Mouse (Mus musculus): Measurements from ENCODE around the gene Ttll12.

Ttll12 gene

DNA sequence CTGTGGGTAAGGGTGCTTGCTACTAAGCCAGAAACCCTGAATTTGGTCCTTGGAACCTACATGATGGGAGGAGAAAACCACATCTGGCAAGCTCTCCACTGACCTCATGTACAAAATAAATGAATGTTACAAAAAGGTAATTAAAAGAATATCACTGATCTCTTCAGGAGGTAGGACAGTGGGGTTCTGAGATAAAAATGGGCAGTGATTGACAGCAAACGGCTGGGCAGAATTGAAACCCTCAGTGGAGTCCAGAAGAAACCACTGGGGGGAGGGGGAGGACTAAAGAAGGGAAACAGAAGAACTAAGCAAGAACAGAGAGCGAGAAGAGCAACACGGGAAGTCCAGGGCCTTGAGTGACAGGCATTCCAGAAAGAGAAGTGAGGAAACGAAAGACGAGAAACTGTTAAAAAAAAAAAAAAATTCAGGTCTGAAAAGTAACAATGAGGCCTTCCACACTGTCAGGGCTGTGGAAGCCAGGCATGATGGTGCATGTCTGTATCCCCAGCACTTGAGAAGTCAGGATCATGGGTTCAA, 33.9 kb downstream of the Ttll12 start:
- DNase-seq, result no peak

DNA sequence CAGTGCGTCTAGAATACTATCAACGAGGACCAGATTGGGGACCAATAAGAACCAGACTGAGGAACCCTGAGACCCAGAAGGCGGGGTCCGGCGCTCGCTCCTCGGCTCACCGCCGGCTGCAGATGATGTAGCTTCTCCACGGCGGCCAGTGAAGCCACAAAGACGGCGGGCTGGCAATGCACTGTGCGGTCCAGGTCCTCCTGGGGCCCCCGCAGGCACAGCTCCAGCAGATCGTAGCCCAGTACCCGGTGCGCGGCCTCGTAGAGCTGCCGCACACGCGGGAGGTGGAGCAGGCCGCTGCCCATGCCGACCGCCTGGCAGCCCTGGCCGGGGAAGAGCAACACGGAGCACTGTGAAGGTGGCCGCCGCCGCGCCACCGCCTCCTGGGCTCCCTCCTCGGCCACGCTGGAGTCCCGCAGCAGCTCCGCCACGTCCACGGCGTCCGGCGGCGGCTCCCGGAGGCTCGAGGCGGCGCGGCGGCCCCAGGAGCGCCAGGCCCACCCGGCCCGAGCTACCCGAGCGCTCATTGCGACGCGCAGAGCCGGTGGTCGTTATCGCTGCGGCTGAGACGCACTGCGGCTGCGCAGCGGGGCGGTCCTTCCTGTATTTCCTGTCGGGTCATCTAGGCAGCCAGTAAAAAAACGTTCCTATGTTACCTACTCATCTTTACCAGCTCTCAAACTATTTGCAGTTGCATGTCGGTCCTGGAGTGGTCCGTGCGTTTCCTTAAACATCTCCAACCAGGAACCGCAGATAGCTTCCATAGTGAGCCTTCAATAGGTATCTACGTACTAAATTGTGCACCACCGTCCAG, 39.6 kb downstream of the Ttll12 start:
- peak; percentile 87 to 89 for DNase-seq

DNA sequence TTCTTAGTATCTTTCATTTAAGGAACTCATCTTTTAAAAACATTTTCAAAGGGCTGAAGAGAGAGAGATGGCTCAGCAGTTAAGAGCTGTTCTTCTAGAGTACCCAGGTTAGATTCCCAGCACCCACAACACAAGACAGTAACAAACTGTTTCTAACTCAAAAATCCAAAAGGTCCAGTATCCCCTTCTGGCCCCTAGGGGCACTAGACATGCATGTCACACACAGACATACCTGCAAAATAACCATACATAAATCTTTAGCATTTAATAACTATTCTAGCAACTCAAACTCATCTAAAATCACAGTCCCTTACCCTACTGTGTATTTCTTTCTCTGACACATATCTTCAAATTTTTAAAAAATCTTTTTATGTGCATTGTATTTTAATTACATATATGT, 41.1 kb downstream of the Ttll12 start:
- peak; percentile 18 to 31 for DNase-seq

DNA sequence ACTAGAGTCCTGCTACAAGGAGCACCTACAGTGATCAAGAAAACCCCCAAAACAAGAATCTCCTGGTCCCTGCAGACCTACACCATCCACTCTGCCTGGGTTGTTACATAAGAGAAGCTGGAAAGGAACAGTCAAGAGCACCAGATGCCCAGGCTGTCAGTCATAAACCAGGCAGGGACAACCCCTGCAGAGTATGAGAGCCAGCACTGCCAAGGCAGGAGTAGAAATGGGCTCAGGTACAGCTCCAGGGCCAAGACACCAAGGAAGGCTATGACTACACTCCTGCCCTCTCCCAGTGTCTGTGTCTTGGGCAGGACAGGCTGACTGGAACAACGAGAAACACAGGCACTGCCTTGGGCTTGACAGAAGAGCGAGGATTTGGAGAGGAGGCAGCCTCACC, 44.8 kb downstream of the Ttll12 start:
- DNase-seq, result no peak

DNA sequence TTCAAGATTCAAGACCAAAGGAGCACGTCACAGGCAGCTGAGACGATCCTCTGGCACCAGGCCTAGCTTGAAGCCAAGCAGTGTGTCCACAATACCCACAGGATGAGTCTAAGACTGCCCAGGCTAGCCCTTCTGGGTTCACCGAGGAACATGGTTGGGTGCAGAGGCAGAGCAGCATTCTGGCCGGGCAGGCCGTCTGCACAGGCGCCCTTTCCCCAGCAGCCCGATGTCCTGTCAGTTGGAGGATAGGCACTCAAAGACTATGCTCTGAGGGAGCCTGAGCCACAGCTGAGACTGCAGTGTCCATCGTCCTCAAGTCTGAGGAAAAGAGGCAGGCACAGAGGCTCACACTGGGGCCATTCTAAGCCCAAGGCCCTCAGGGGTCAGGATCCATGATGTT, 47.8 kb downstream of the Ttll12 start:
- DNase-seq, result no peak

DNA sequence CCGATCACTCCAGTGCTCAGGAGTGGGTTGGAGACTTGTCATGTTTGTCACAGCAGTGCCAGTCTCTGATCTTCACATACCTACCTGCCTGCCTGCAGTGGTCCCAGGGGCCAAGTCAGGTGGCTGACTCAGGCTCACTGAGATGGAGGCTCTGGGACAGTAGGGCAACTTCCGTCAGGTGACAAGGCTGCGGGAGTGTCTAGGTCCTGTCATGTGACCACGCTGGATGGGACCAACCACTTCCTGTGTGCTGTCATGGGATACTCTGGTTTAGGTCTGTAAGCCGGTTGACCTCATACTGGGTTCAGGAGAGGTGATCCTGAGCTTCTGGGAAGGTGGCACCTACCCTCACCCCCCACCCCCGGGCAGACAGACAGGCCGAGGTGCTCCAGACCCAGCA, 48.9 kb downstream of the Ttll12 start:
- no peak for DNase-seq

DNA sequence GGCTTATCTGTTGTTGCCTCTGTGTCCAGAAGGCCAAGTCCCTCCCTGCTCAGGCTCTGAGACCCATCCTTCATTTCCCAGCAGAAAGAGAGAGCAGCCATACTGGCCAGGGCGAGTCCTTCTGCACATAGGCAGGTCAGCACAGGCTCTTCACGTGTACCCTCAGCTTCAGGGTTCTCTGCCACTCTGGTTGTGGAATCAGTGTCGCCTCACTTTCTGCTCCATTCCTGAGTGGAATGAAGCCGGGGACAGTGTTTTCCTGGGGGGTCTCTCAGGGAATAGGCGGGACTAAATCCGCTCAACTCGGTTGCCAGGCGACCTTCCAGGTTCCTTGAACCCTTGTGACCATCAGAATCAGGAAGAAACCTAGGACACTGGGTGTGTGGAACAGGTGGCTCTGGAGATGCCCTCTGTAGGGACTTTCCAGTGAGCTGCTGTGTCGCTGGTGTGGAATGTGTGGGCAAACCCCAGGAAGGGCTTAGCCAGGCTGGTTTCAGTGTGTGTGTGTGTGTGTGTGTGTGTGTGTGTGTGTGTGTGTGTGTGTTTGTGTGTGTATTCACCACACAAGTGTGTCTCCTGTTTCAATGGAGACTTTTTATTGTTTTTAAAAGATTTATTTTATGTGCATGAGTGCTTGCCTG, 53.2 kb downstream of the Ttll12 start:
- no peak for DNase-seq

DNA sequence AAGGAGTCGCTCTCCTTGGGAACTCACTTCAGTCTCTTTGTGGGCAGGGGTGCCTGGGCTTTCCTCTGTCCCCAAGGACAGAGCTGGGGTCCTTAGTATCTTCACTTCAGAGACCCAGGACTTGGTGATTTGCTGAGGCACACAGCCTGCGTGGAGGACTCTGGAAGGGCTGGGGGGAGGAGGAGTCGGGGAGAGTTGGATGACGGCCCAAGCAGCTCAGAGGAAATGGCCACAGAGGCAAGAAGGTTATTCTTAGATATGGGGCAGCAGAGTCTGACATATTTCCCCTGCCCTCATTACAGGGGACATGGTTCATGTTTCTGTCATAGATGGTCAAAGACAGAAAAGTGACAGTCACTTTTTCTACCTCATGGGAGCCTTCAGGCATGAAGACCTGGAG, 55.1 kb downstream of the Ttll12 start:
- DNase-seq, result no peak

DNA sequence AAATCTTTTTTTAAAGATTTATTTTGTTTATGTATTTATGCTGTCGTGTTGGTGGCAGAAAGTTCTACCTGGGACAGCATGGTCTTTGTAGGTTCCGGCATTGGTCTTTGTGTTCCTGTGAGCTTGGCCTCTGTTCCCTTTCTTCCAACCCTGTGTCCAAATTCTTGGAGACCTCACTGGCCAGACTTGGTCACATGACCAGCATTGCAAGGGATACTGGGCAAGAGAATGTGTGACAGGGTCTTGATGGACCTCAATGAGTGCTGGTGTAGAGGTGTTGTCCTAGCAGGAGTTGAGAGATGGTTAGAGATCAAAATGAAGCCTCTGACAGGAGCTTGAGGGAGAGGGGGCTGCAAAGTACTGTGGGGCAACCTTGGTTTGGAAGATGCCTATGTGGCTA, 56.1 kb downstream of the Ttll12 start:
- DNase-seq, result no peak

DNA sequence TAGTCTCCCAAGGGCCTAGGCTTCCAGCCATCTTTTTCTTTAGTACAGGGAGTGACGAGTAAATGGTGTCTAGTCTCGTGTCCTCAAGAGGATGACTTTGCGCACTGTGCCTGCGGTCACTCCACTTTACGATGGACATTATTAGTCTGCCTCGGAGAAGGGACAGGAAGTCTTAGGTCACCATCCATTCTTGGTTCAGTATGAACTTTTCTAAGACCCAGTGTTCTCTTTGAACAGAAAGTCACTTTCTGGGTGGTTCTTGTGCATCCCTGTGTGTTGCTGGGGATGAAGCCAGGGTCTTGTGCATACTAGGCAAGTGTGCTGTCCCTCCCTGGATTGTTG, 59.1 kb downstream of the Ttll12 start:
- no peak for DNase-seq

DNA sequence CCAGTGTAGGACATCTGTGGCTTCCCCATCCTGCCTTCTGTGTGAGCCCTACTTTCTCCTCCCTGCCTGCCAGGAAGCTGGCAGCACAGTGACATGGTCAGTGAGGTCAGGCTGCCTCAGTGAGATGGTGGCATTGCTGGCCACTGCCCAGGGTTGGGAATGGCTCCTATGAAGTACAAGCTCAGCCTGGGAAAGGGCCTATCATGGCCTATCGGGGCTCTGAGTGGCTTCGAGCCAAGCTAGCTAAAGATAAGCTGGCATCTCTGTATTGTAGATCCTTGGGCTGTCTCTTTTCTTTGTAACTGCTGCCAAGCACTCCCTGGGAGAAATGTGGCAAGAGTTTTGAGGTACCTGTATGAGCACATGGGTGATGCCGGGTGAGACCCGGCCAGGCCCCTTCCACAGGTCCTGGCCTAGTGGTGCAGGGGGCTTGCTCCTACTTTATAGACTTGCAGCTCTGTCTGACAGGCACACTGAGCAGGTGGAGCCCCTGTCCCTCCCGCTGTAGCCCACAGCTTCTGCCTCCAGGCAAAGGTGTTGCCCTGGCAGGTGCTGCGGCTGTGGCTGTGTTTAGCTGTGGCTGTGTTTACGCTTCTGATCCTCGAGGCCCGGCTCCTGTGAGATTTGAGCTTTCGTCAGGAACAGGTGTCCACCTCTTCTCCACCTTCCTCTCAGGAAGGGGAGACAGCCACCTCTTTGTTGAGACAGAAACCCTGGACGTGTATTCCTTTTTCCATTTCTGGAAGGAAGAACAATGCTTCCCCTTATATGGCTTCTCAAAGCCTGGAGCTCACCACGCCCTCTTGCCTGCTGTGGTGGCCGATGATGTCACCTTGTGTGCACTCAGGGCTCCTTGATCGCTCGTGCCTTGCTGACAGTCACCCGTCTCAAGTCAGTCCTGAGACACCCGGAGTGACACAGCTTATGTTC, 59.7 kb downstream of the Ttll12 start:
- DNase-seq, result no peak

DNA sequence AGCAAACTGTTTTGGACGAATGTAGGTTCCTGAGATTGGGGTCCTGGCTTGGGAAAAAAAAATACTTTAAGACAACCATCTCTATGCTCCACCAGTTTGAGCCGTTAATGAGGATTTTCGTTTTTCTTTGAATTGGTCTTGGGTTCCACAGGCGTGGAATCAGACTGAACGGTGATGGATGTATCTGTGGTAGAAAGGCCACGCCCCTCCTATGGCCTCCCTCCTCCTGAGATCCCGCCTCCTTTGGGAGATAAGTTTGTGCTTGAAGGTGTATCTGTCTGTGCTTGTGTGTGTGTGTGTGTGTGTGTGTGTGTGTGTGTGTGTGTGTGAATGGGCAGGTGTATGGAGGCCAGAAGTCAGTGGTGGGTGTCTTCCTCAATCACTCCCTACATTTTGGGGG, 62.4 kb downstream of the Ttll12 start:
- no peak for DNase-seq

DNA sequence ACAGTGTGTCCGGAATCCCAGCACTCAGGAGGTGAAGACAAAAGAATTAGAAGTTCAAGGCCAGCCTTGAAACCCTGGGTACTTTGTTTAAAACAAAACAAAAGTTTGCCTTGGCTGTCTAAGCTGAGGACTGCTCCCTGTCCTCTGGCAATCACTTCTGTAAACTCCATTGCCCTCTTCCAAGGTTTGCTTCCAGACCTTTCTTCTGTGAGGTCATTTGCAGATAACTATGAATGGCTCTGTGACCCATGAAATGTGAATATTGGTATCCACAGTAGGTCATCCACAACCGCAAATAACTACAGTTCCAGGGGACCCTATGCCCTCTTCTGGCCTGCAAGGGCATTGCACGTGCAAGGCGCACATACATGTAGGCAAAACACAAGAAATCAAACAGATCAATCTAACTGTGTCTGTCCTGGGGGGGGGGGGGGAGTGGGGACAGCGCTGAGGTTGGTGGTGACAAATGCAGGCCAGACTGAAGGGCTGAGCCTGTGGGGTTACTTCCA, 62.9 kb downstream of the Ttll12 start:
- DNase-seq, result no peak

DNA sequence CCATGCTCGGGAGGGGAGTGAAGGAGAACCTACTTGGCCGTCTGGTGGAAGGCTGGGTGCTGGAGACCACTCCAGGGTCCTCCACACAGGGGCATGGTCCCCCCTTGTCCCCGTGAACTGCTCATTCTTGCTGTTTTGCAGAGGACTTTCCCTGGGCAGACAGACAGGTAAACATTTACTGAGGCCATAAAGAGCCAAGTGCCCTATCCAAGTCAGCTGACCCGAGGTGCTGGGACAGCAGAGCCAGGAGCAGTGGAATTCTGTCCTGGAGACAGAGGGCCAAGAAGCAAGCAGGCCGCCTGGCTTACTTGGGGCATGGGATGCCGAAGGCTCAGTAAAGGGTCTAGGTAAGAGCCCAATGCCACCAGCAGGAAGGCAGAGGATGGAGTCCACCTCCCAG, 64.3 kb downstream of the Ttll12 start:
- no peak for DNase-seq

DNA sequence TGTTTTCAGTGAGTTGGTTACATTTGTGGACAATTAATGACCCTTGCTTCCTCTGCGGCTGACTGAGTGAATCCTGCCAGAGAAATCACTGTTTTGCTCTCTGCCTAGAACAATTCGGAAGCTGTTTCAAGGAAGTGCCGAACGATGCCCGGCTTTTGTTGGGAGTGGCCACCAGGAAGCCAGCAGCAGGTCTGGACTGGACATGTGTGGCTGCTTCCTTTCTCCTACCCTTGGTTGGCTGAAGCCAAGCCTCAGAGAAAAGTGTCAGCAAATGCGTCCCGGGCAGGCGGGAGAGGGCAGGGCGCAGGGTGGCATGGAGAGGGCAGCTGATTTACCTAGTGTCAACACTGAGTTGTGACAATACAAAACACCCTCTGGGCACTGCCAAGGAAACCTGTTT, 64.7 kb downstream of the Ttll12 start:
- DNase-seq, result no peak

DNA sequence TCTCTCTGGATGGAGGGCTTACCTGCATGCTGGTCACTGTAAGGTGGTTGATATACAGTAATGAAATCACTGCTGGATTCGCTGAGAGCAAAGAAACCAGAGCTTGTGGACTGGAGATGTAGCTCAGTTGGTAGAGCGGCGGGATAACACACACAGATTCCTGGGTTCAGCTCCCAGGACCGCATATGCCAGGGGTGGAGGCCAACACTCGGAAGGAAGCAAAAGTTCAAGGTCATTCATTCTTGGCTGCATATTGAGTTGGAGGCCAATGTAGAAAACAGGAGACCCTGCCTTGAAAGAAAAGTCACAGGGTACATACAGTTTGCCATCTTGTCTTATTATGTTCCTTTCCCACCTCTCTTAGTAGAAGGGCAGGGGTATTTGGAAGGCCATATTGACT, 65.2 kb downstream of the Ttll12 start:
- no peak for DNase-seq

DNA sequence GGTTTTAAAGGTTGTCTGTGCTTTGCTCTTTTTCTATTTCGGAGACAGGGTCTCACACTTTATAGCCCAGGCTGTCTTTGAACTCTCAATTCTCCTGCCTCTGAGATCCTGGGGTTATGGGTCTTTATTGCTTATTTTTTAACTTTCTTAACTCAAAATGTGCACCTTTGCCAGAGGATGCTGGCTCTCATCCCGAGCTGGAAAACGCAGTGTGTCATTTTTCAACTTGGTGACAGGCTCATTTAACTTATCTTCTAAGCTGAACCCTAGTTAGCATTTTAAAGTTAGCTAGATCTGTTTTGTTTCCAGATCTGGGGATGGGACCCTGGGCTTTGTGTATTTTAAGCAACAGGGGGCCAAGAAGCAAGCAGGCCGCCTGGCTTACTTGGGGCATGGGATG, 66.1 kb downstream of the Ttll12 start:
- DNase-seq, result no peak

DNA sequence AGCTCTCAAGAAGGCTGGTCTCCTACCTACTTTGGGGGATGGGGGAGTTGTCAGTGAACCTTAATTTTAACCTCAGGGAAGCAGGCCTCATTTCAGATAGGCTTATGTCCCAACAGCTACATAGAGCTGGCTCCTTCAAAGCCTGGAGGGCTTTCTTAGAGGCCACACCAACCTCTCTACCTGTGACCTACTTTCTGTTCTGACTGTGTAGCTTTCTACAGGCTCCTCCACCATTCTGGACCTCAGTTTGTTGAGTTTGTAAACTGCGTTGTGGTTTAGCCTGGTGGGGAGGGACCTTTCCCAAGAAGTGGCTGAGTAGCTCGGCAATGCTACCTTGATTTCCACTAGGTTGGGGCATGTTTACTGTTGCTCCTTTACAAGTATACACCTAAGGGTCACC, 67.2 kb downstream of the Ttll12 start:
- DNase-seq, result no peak

DNA sequence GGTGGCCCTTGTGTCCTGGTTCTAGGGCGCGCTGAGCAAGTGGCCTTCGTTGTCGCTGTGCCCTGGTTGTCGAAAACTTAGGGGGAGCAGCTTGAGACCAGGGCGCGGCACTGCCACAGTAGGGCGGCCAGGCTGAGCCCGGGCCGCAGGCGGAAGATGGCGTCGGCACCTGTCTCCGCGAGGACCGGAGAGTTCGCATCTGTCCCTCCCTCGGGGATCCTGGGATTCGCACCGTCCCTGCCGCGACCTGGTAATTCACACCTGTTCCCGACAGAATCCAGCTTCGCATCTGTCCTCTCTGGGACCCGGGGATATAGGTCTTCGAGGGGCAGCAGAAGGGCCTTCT, 67.9 kb downstream of the Ttll12 start:
- DNase-seq, result peak in 1 of 2 experiments; percentile 22

DNA sequence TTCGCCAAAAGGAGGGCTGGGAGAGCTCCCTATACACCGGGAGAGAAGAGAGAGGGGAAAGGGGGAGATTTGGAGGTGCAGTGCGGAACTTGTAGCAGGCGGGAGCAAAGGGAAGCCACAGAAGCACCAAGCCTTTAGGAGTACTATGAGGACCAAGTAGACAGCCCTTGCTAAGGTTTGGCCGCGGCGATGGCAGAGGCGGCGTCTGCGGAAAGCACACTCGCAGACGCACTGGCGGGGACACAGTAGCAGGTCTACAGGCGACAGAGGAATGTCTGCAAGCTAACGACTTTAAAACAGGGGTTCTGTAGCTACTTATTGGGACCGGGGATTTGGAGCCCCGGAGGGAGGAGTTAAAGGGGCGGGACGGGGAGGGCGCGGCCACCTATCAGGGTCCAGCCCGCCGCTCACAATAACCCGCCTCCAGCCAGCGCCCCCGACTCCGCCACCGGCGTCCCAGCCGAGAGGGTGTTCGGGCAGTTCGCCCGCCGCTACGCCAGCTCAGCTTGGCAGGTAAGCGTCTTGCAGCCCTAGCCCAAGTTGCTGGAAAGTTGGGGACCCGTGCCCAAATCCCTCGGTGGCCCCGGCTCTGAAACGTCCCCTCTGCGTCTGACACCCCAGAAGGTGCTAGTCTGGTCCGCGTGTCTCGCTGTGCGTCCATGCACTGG, 68.4 kb downstream of the Ttll12 start, which contains the start of gene Bik:
Gene Bik, plus strand, starts transcription at position 439 of the 668 bp plus-strand sequence.
- peak; percentile 22 to 39 for DNase-seq
